Mouse (Mus musculus) bone marrow macrophage, adult 2 months (primary cell): ENCODE measurements around the gene Map3k11.

Experiments used
- CTCF ChIP-seq: IDR thresholded peaks from 2 replicates; pipeline ENCODE4 v1.5.1; 2012; ENCODE audit warnings: low read depth, mild to moderate bottlenecking, low read length, moderate library complexity
- POLR2A ChIP-seq: IDR thresholded peaks from 2 replicates; pipeline ENCODE4 v1.6.1; 2012; ENCODE audit warnings: mild to moderate bottlenecking, low read depth, low read length, borderline replicate concordance

GRCm38 (mm10) chr19:5711907-5712460, 23.4 kb downstream of the Map3k11 start:
- no peak for TF ChIP-seq CTCF
- TF ChIP-seq POLR2A, result no peak
